Mouse (Mus musculus): Measurements from ENCODE around the gene Cd40lg. TPM values are rescaled to one million over a fixed set of nuclear protein-coding genes. Genes with fewer than 3 reads are reported as not detected.

The Cd40lg gene
- total RNA-seq, 1 experiment from 2014 or later, result not detected

GRCm38 (mm10) chrX:57238572-57238971 lies 26.6 kb downstream of the Cd40lg start:
- no peak for ATAC-seq (replicated peaks; ENCODE audit: insufficient number of reproducible peaks, low FRiP score, low TSS enrichment, poor library complexity, severe bottlenecking)

DNA sequence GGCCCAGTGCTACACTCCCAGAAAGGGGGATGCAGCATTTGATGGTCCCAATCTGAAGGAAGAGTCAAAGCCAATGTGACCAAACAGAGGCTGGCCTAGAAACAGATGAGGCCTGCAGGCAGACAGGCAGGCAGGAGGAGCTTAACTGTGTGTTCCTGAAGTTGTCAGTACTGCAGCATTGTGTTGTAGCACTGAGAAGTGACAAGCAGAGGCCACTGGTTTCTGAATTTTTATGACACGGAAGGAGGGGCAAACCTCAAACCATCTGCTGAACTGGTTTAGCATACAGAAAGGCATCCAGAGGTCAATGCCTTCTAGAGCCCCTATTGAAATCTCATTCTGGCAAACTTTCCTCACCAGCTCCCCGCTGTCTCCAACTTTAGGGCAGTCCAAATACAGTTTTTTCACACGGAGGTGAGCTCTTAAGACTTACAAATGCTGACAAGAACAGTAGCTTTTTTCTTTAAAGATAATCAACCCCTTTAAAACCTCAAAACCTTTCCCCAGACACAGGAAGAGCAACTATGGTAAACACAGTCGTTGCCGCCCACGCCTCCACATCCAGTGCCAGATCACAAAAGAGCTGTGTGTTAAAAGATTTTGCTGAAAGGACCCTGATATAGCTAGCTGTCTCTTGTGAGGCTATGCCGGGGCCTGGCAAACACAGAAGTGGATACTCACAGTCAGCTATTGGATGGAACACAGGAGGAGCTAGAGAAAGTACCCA lies 41.5 kb downstream of the Cd40lg start:
- ATAC-seq (replicated peaks; ENCODE audit: insufficient number of reproducible peaks, low FRiP score, low TSS enrichment, poor library complexity, severe bottlenecking), result no peak

- no peak for ATAC-seq (replicated peaks; ENCODE audit: insufficient number of reproducible peaks, low FRiP score, low TSS enrichment, poor library complexity, severe bottlenecking)
Observed at GRCm38 (mm10) chrX:57260744-57261143, 48.8 kb downstream of the Cd40lg start.

DNA sequence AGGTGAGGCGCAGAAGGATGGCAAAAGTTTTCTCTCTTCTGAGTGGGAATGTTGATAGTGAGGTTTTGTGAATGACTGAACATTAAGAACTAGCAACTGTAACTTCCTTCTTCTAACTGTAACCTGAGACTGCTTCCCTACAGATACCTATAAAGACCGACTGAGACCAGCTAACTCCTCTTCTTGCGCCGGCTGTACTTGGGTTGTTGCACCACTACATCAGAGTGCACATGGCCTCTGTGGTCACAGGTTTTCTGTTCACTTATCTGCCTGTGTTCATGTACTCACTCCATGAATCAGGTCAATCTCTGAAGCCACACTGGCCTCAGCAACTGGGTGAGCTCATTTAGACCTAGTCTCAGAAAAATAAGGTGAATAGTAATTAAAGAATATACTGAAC lies 51.6 kb downstream of the Cd40lg start:
- ATAC-seq (replicated peaks; ENCODE audit: insufficient number of reproducible peaks, low FRiP score, low TSS enrichment, poor library complexity, severe bottlenecking), result no peak

Other genes with a start within 250 kb of the Cd40lg start
- gene Brs3, start 169.1 kb upstream of the Cd40lg start, total RNA-seq (2017), result not detected in 3 replicates
- gene Htatsf1, start 158.6 kb upstream of the Cd40lg start, total RNA-seq (2017), result 60.6 to 68.6 TPM (median 65.6 TPM) in 3 replicates
- gene Vgll1, start 124.0 kb upstream of the Cd40lg start, total RNA-seq (2017), result not detected in 3 replicates
- gene Arhgef6, start 126.6 kb downstream of the Cd40lg start, total RNA-seq (2017), result 98.9 to 155 TPM (median 105 TPM) in 3 replicates
- gene Rbmx, start 180.9 kb downstream of the Cd40lg start, total RNA-seq (2017), result 45.5 to 72.1 TPM (median 49.5 TPM) in 3 replicates
- not detected in 3 replicates for gene Gm364, start 197.0 kb downstream of the Cd40lg start, total RNA-seq (2017)

All from monocyte, adult 5-6 weeks (primary cell).